Comparison of ENCODE assay signal across 7 mouse cellular contexts in the genomic region with DNA sequence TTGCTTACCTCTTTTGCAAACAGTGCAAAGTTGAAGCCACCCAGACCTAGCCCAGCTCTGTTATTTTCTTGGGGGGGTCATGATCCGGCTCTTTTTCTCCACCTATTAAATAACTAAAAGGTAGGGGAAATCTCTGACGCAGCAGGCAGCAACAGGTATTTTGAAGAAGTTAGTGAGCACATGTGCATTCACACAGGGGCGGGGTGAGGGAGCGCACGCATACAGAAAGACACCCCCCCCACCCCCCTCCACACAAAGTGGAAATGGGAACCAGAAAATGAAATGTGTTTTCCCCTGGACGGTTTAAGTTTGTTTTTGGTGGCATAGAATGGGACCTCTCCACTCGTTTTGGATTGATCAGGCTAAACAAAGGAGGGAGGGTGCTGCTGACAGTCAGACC. TPM values are rescaled to one million over a fixed set of nuclear protein-coding genes. Genes with fewer than 3 reads are reported as not detected.
DNase-seq lines count a peak whose midpoint lies in the region; ATAC-seq and TF ChIP-seq lines count a peak whose summit lies in the region.

No protein-coding gene starts in this region.

- H3K9ac ChIP-seq in forebrain, embryonic 15.5 days (replicated peaks), result 0 out of 2 replicates have a peak overlapping the region, but pooled peaks have one; percentile 5
- no peak overlapping the region for H3K9ac ChIP-seq in liver, embryonic 16.5 days (ENCODE audit: low read depth, low read length)

- no peaks in the 10 kb centered on the region for H3K36me3 ChIP-seq in forebrain, embryonic 15.5 days
- no peaks in the 10 kb centered on the region for H3K36me3 ChIP-seq in liver, embryonic 16.5 days (ENCODE audit: control insufficient read depth, insufficient read depth)

- H3K4me3 ChIP-seq in forebrain, embryonic 15.5 days, result peak overlapping the region; percentile 43
- peak overlapping the region; percentile 59 for H3K4me3 ChIP-seq in liver, embryonic 16.5 days (ENCODE audit: low read depth, low read length)
- H3K4me3 ChIP-seq in cerebellum, adult 2 months (replicated peaks; ENCODE audit: insufficient read depth, low read depth, low read length), result no peak overlapping the region

- no peaks in the 10 kb centered on the region for H3K9me3 ChIP-seq in forebrain, embryonic 15.5 days
- no peaks in the 10 kb centered on the region for H3K9me3 ChIP-seq in liver, embryonic 16.5 days (replicated peaks; ENCODE audit: control insufficient read depth, low read length)

- ATAC-seq in forebrain, embryonic 15.5 days (replicated peaks), result no peak
- ATAC-seq in liver, embryonic 16.5 days (ENCODE audit: low read depth), result no peak
- no peak for ATAC-seq in inflammation-experienced regulatory T-cells, adult 6 months

- TF ChIP-seq POLR2A in cerebellum, adult 2 months (IDR thresholded peaks at IDR 0.05; ENCODE audit: borderline replicate concordance, insufficient read depth, low read length), result no peak

- DNase-seq in 3T3-L1 (ENCODE audit: low read depth, low spot score) (peak; percentile 16), A20 (ENCODE audit: low read depth, low spot score) (peak; percentile 88)
- DNase-seq in cerebellum, adult 2 months, result no peak
- no peak for DNase-seq in spleen, postnatal 14 days (ENCODE audit: low spot score in 2 of 2)

- 8% methylated on average over 7 of the region's 7 CpGs for WGBS in forebrain, embryonic 15.5 days
- WGBS in liver, embryonic 16.5 days (ENCODE audit: insufficient replicate concordance), result 6% methylated on average over 7 of the region's 7 CpGs
- WGBS in cerebellum, adult 2 months, result 30% methylated on average over 7 of the region's 7 CpGs

- no peak for TF ChIP-seq CTCF in cerebellum, adult 2 months (IDR thresholded peaks at IDR 0.05; ENCODE audit: borderline replicate concordance, insufficient read depth, low read depth, low read length)

- H3K4me1 ChIP-seq in forebrain, embryonic 15.5 days, result peaks cover 23% of the 10 kb centered on the region
- H3K4me1 ChIP-seq in liver, embryonic 16.5 days (ENCODE audit: control insufficient read depth, low read depth, low read length), result peaks cover 43% of the 10 kb centered on the region
- no peaks in the 10 kb centered on the region for H3K4me1 ChIP-seq in cerebellum, adult 2 months (ENCODE audit: control insufficient read depth, insufficient read depth, low read length)

- H3K27ac ChIP-seq in forebrain, embryonic 15.5 days (replicated peaks), result no peak overlapping the region
- H3K27ac ChIP-seq in liver, embryonic 16.5 days (ENCODE audit: low read length), result no peak overlapping the region
- no peak overlapping the region for H3K27ac ChIP-seq in cerebellum, adult 2 months (ENCODE audit: insufficient read depth, low read length)

- peaks cover 7% of the 10 kb centered on the region; the same call in 1 of the 2 replicates for H3K27me3 ChIP-seq in forebrain, embryonic 15.5 days
- H3K27me3 ChIP-seq in liver, embryonic 16.5 days (ENCODE audit: control insufficient read depth, insufficient read depth, low read depth, low read length), result peaks cover 19% of the 10 kb centered on the region
- H3K27me3 ChIP-seq in cerebellum, adult 2 months (ENCODE audit: control insufficient read depth, insufficient read depth, low read length), result no peaks in the 10 kb centered on the region

- peak overlapping the region; percentile 59 for H3K4me2 ChIP-seq in forebrain, embryonic 15.5 days (replicated peaks)
- H3K4me2 ChIP-seq in liver, embryonic 16.5 days (ENCODE audit: low read depth, low read length), result peak overlapping the region; percentile 68

RNA-seq across cellular contexts. Expression of a gene that starts 7.1 kb away (rescaled TPM):
- polyA plus RNA-seq in forebrain, embryonic 15.5 days (2015; fragmentation: Nextera tagmentation; extraction: Ambion mirVana), result 8.9 and 10.0 TPM in 2 replicates
- polyA plus RNA-seq in liver, embryonic 16.5 days (2015; fragmentation: Nextera tagmentation; extraction: Ambion mirVana), result 19.7 and 23.1 TPM in 2 replicates
- polyA plus RNA-seq in inflammation-experienced regulatory T-cells, adult 6 months (2017; shearing (Covaris generic)), result 10 to 100 TPM; 10.3 to 27.1 (median 16.7) TPM
- 11.5 and 12.4 TPM in 2 replicates for polyA plus RNA-seq in cerebellum, adult 2 months (2012; rRNA removed)

RNA-seq across cellular contexts. Expression of a gene that starts 7.1 kb away (rescaled TPM):
- 2.6 and 3.8 TPM in 2 replicates for polyA plus RNA-seq in forebrain, embryonic 15.5 days (2015; fragmentation: Nextera tagmentation; extraction: Ambion mirVana)
- 6.7 and 8.4 TPM in 2 replicates for polyA plus RNA-seq in liver, embryonic 16.5 days (2015; fragmentation: Nextera tagmentation; extraction: Ambion mirVana)
- polyA plus RNA-seq in inflammation-experienced regulatory T-cells, adult 6 months (2017; shearing (Covaris generic)), result 1 to 10 TPM; 3.2 to 8.4 (median 3.8) TPM
- 2.9 TPM in 2 replicates for polyA plus RNA-seq in cerebellum, adult 2 months (2012; rRNA removed)

RNA-seq across cellular contexts. Expression of a gene that starts 9.6 kb away (rescaled TPM):
- not detected in 2 replicates for polyA plus RNA-seq in forebrain, embryonic 15.5 days (2015; fragmentation: Nextera tagmentation; extraction: Ambion mirVana)
- not detected in 2 replicates for polyA plus RNA-seq in liver, embryonic 16.5 days (2015; fragmentation: Nextera tagmentation; extraction: Ambion mirVana)
- polyA plus RNA-seq in inflammation-experienced regulatory T-cells, adult 6 months (2017; shearing (Covaris generic)), result under 1 TPM in 1 of 3 experiments, not detected in 2; 0.48 TPM
- polyA plus RNA-seq in cerebellum, adult 2 months (2012; rRNA removed), result not detected in 2 replicates

RNA-seq across cellular contexts. Expression of a gene that starts 26.3 kb away (rescaled TPM):
- not detected in 2 replicates for polyA plus RNA-seq in forebrain, embryonic 15.5 days (2015; fragmentation: Nextera tagmentation; extraction: Ambion mirVana)
- 1.7 and 2.0 TPM in 2 replicates for polyA plus RNA-seq in liver, embryonic 16.5 days (2015; fragmentation: Nextera tagmentation; extraction: Ambion mirVana)
- not detected for polyA plus RNA-seq in inflammation-experienced regulatory T-cells, adult 6 months (2017; shearing (Covaris generic))
- not detected in 2 replicates for polyA plus RNA-seq in cerebellum, adult 2 months (2012; rRNA removed)

RNA-seq across cellular contexts. Expression of a gene that starts 30.4 kb away (rescaled TPM):
- polyA plus RNA-seq in forebrain, embryonic 15.5 days (2015; fragmentation: Nextera tagmentation; extraction: Ambion mirVana), result not detected in 2 replicates
- polyA plus RNA-seq in liver, embryonic 16.5 days (2015; fragmentation: Nextera tagmentation; extraction: Ambion mirVana), result not detected in 2 replicates
- polyA plus RNA-seq in inflammation-experienced regulatory T-cells, adult 6 months (2017; shearing (Covaris generic)), result not detected
- not detected in 2 replicates for polyA plus RNA-seq in cerebellum, adult 2 months (2012; rRNA removed)

Comparison
In these comparisons a context has a peak if more than half of its experiments do, and no peak if none do; other contexts are left out.
1. DNase-seq: peak in 3T3-L1 (single experiment) and A20 (single experiment); none in cerebellum, adult 2 months (0 of 2) and spleen, postnatal 14 days (0 of 2).